ENCODE assay signal across 7 mouse cellular contexts in genomic region chr7:19506969-19507611, GRCm38 (mm10). TPM values are rescaled to one million over a fixed set of nuclear protein-coding genes. Genes with fewer than 3 reads are reported as not detected.
A peak's percentile ranks its signal among the peaks of the same experiment; 100 is the strongest.
DNase-seq lines count a peak whose midpoint lies in the region; ATAC-seq and TF ChIP-seq lines count a peak whose summit lies in the region.

No protein-coding gene starts in this region.

- H3K4me2 ChIP-seq in neural tube, embryonic 11.5 days (ENCODE audit: low read depth) = peak overlapping the region; percentile 97

- peak; percentile 85 for DNase-seq in A20 (ENCODE audit: low read depth, low spot score)
- DNase-seq in B cell, adult 2 months = peak; percentile 40 to 53
- peak; percentile 59 to 70 for DNase-seq in cerebellum, postnatal 4 days (ENCODE audit: low spot score in 2 of 2)
- peak; percentile 44 to 50 for DNase-seq in heart, postnatal 10 days
- DNase-seq in liver, adult 2 months (ENCODE audit: extremely low read depth, low read depth, low spot score) = no peak
- DNase-seq in neural tube, embryonic 11.5 days (ENCODE audit: low spot score) = peak; percentile 82
- peak; percentile 49 to 58 for DNase-seq in thymus, postnatal 10 days (ENCODE audit: low spot score in 2 of 2)

- no peaks in the 10 kb centered on the region for H3K27me3 ChIP-seq in liver, adult 2 months (ENCODE audit: control insufficient read depth, insufficient read depth, low read length)
- no peaks in the 10 kb centered on the region for H3K27me3 ChIP-seq in neural tube, embryonic 11.5 days (ENCODE audit: control insufficient read depth, insufficient read depth, low read length)

- no peak for TF ChIP-seq CTCF in liver, adult 2 months (IDR thresholded peaks at IDR 0.05; ENCODE audit: low read depth, low read length)

- H3K9me3 ChIP-seq in neural tube, embryonic 11.5 days (ENCODE audit: control insufficient read depth, low read length) = no peaks in the 10 kb centered on the region

- no peaks in the 10 kb centered on the region for H3K36me3 ChIP-seq in liver, adult 2 months (ENCODE audit: control insufficient read depth, insufficient read depth, low read length)
- H3K36me3 ChIP-seq in neural tube, embryonic 11.5 days (ENCODE audit: control insufficient read depth, insufficient read depth, low read length) = no peaks in the 10 kb centered on the region

- intact Hi-C loops in heart, postnatal 10 days (cut with DNase I) = loop anchor here (5.0 kb wide), 1 partner anchor 110 kb away; no protein-coding TSS in a partner anchor

- 53% methylated on average over 71 of the region's 71 CpGs for WGBS in liver, adult 2 months
- WGBS in neural tube, embryonic 11.5 days = under 1% methylated on average over 66 of the region's 71 CpGs

- H3K4me1 ChIP-seq in liver, adult 2 months (ENCODE audit: control insufficient read depth, insufficient read depth, low read length) = peaks cover 8% of the 10 kb centered on the region; the same call in 1 of the 2 replicates
- H3K4me1 ChIP-seq in neural tube, embryonic 11.5 days (ENCODE audit: control insufficient read depth, insufficient read depth, low read length) = peaks cover 10% of the 10 kb centered on the region

- no peak overlapping the region for H3K27ac ChIP-seq in liver, adult 2 months (replicated peaks; ENCODE audit: insufficient read depth, low read depth, low read length)
- peak overlapping the region; percentile 68; the same call in 1 of the 2 replicates for H3K27ac ChIP-seq in neural tube, embryonic 11.5 days (ENCODE audit: low read depth, low read length)

- peak overlapping the region; percentile 15 for H3K9ac ChIP-seq in liver, adult 2 months (ENCODE audit: low read depth, low read length)
- peak overlapping the region; percentile 88 for H3K9ac ChIP-seq in neural tube, embryonic 11.5 days (ENCODE audit: low read length)

- H3K4me3 ChIP-seq in liver, adult 2 months (ENCODE audit: insufficient read depth, low read depth, low read length) = peak overlapping the region; percentile 93; the same call in 1 of the 2 replicates
- peak overlapping the region; percentile 81 for H3K4me3 ChIP-seq in neural tube, embryonic 11.5 days (ENCODE audit: low read depth, low read length)

- H3K79me2 ChIP-seq in liver, adult 2 months (ENCODE audit: control insufficient read depth, insufficient read depth, low read length) = peaks cover 13% of the 10 kb centered on the region; the same call in 1 of the 2 replicates

- no peak for TF ChIP-seq POLR2A in liver, adult 2 months (IDR thresholded peaks at IDR 0.05; ENCODE audit: extremely low read depth, insufficient read depth, low read length)

- peak; percentile 35; the same call in 1 of the 2 replicates for ATAC-seq in neural tube, embryonic 11.5 days (ENCODE audit: insufficient read depth, low FRiP score, low TSS enrichment)

RNA-seq across cellular contexts. Expression of gene Bloc1s3, which starts 1.1 kb away (rescaled TPM):
- total RNA-seq in heart, postnatal 10 days (2021) = 1 to 10 TPM; 2.3 to 3.2 TPM
- 2.8 and 3.9 TPM in 2 replicates for total RNA-seq in liver, adult 2 months (2014; rRNA removed)
- 6.2 and 7.3 TPM in 2 replicates for polyA plus RNA-seq in liver, adult 2 months (2012; rRNA removed)
- 2.0 and 2.7 TPM in 2 replicates for polyA plus RNA-seq in neural tube, embryonic 11.5 days (2014; fragmentation: Nextera tagmentation; extraction: Ambion mirVana)

RNA-seq across cellular contexts. Expression of gene Trappc6a, which starts 1.1 kb away (rescaled TPM):
- total RNA-seq in heart, postnatal 10 days (2021) = 10 to 100 TPM; 43.1 to 53.1 TPM
- total RNA-seq in liver, adult 2 months (2014; rRNA removed) = 19.9 and 25.5 TPM in 2 replicates
- polyA plus RNA-seq in liver, adult 2 months (2012; rRNA removed) = 58.0 and 58.2 TPM in 2 replicates
- 49.3 and 54.0 TPM in 2 replicates for polyA plus RNA-seq in neural tube, embryonic 11.5 days (2014; fragmentation: Nextera tagmentation; extraction: Ambion mirVana)

RNA-seq across cellular contexts. Expression of gene Nkpd1, which starts 10.5 kb away (rescaled TPM):
- total RNA-seq in heart, postnatal 10 days (2021) = not detected
- total RNA-seq in liver, adult 2 months (2014; rRNA removed) = not detected in 2 replicates
- not detected in 2 replicates for polyA plus RNA-seq in liver, adult 2 months (2012; rRNA removed)
- not detected in 2 replicates for polyA plus RNA-seq in neural tube, embryonic 11.5 days (2014; fragmentation: Nextera tagmentation; extraction: Ambion mirVana)

RNA-seq across cellular contexts. Expression of gene Exoc3l2, which starts 44.0 kb away (rescaled TPM):
- 1 to 10 TPM in 1 of 2 experiments, under 1 TPM in 1; 0.81 to 1.0 TPM for total RNA-seq in heart, postnatal 10 days (2021)
- 2.1 and 2.2 TPM in 2 replicates for total RNA-seq in liver, adult 2 months (2014; rRNA removed)
- 5.1 and 5.8 TPM in 2 replicates for polyA plus RNA-seq in liver, adult 2 months (2012; rRNA removed)
- 1.2 and 1.6 TPM in 2 replicates for polyA plus RNA-seq in neural tube, embryonic 11.5 days (2014; fragmentation: Nextera tagmentation; extraction: Ambion mirVana)

RNA-seq across cellular contexts. Expression of gene Mark4, which starts 48.5 kb away (rescaled TPM):
- total RNA-seq in heart, postnatal 10 days (2021) = 10 to 100 TPM; 26.6 to 26.8 TPM
- total RNA-seq in liver, adult 2 months (2014; rRNA removed) = 1.8 and 2.8 TPM in 2 replicates
- polyA plus RNA-seq in liver, adult 2 months (2012; rRNA removed) = 4.9 and 6.4 TPM in 2 replicates
- polyA plus RNA-seq in neural tube, embryonic 11.5 days (2014; fragmentation: Nextera tagmentation; extraction: Ambion mirVana) = 14.1 and 16.4 TPM in 2 replicates
